Mouse (Mus musculus) C2C12 (cell line): Measurements from ENCODE around the gene Plekhm2.

Experiments used
- CEBPB ChIP-seq: IDR thresholded peaks from one replicate; pipeline ENCODE4 v1.6.1; 2011; ENCODE audit warnings: low read depth, mild to moderate bottlenecking, control low read depth, moderate library complexity
- CTCF ChIP-seq: IDR thresholded peaks from one replicate; pipeline ENCODE4 v1.5.1; 2011; ENCODE audit not compliant: control insufficient read depth, insufficient read depth, insufficient read length
- MAX ChIP-seq: IDR thresholded peaks from one replicate; pipeline ENCODE4 v1.6.1; 2011; ENCODE audit warnings: mild to moderate bottlenecking, control low read depth
- MYOD1 ChIP-seq: IDR thresholded peaks from one replicate; pipeline ENCODE4 v1.6.1; 2011; ENCODE audit warnings: low read depth; ENCODE audit not compliant: control insufficient read depth, insufficient read length
- MYOG ChIP-seq: IDR thresholded peaks from one replicate; pipeline ENCODE4 v1.6.1; 2011; ENCODE audit not compliant: control insufficient read depth, insufficient read length; ENCODE audit errors: extremely low read depth
- USF1 ChIP-seq: IDR thresholded peaks from one replicate; pipeline ENCODE4 v1.6.1; 2011; ENCODE audit warnings: low read depth, mild to moderate bottlenecking, control low read depth, moderate library complexity

DNA sequence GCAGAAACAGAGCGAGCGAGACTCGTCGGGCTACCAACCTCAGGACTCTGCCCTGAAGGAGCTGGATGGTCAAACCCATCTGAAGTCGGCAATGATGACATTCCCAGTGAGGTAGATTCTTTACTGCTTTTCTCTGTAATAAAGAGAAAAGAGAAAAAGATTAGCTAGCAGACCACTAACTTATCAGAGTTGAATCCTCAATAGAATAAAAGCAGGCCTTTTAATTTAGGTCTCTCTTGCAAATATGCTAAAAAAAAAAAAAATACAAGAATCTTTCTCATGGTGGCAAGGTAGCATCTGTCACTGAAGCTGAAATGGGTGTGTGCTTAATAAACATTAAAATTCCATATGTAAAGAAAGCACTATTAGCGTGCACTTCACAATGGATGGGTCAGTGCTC, 20.8 kb upstream of the Plekhm2 start, which contains the start of gene Rsc1a1:
- no peak for TF ChIP-seq CTCF
- no peak for TF ChIP-seq USF1
- no peak for TF ChIP-seq MYOD1
- no peak for TF ChIP-seq CEBPB
- no peak for TF ChIP-seq MAX
- no peak for TF ChIP-seq MYOG
